Mouse (Mus musculus) thymus, postnatal 0 days (tissue): ENCODE results near the gene Mtif3. TPM values are rescaled to one million over a fixed set of nuclear protein-coding genes. Genes with fewer than 3 reads are reported as not detected.

Source experiments
- DNase-seq: peaks from one replicate; pipeline ENCODE4 v3.0.0-alpha.2; 2015; ENCODE audit warnings: low spot score
- polyA plus RNA-seq: library from polyadenylated mRNA; unstranded; fragments of >200 nt; fragmentation: Nextera tagmentation; extraction: Ambion mirVana; gene quantifications from 2 replicates; pipeline ENCODE4 v1.2.1, GENCODE M21; 2015

The Mtif3 gene
- polyA plus RNA-seq, 1 experiment from 2014 or later = 31.3 TPM

- no peak for DNase-seq
Measured at GRCm38 (mm10) chr5:146916806-146917205, 46.8 kb downstream of the Mtif3 start.

GRCm38 (mm10) chr5:146916273-146916672 is 47.3 kb downstream of the Mtif3 start:
- DNase-seq = no peak

- peak; percentile 47 for DNase-seq
Measured at GRCm38 (mm10) chr5:146914088-146914766, 49.4 kb downstream of the Mtif3 start.

GRCm38 (mm10) chr5:146913355-146913754 is 50.2 kb downstream of the Mtif3 start:
- DNase-seq = no peak

- no peak for DNase-seq
Measured at GRCm38 (mm10) chr5:146912206-146912605, 51.4 kb downstream of the Mtif3 start.

- no peak for DNase-seq
Measured at GRCm38 (mm10) chr5:146908629-146909028, 55.0 kb downstream of the Mtif3 start.

GRCm38 (mm10) chr5:146907533-146907932 is 56.1 kb downstream of the Mtif3 start:
- no peak for DNase-seq

- DNase-seq = peak; percentile 79
Measured at GRCm38 (mm10) chr5:146905486-146906172, 58.0 kb downstream of the Mtif3 start.

GRCm38 (mm10) chr5:146904404-146904803 is 59.2 kb downstream of the Mtif3 start:
- peak; percentile 77 for DNase-seq

Other genes with a start within 250 kb of the Mtif3 start
- 10.7 and 11.5 TPM in 2 replicates for gene Usp12, start 168.8 kb downstream of the Mtif3 start, polyA plus RNA-seq
- gene Rpl21, start 130.9 kb downstream of the Mtif3 start, polyA plus RNA-seq = 656 and 659 TPM in 2 replicates
- 8.5 and 8.6 TPM in 2 replicates for gene Rasl11a, start 118.7 kb downstream of the Mtif3 start, polyA plus RNA-seq
- 150 and 156 TPM in 2 replicates for gene Gtf3a, start 15.1 kb downstream of the Mtif3 start, polyA plus RNA-seq
- gene Lnx2, start 112.8 kb upstream of the Mtif3 start, polyA plus RNA-seq = 8.8 and 11.1 TPM in 2 replicates
- gene Polr1d, start 113.2 kb upstream of the Mtif3 start, polyA plus RNA-seq = 188 and 189 TPM in 2 replicates
- gene Gsx1, start 224.9 kb upstream of the Mtif3 start, polyA plus RNA-seq = not detected in 2 replicates